ENCODE assay signal across 9 mouse cellular contexts in the genomic region with DNA sequence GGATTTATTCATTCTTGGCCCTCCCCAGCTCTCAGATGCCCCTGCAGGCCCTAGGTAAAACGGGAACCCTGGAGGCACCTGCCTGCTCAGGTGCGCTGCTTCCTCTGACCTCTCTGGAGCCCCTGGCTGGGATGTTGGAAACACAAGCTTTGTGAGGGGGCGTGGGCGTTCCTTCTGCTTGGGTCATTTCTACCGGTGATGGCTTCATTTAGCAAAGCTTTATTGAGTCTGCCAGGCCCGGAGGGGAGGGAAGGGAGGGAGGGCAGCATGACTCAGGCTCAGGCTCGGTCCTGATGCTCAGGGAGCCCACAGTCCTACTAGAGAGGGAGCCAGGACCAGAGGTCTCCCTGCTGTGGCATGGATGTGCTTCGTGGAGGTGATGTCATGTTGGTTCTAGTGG. TPM values are rescaled to one million over a fixed set of nuclear protein-coding genes. Genes with fewer than 3 reads are reported as not detected.
DNase-seq lines count a peak whose midpoint lies in the region; ATAC-seq lines count a peak whose summit lies in the region.
"Had no signal": no experiment of that assay in that cellular context is flagged by ENCODE, and none has a peak within 500 bp of the region (broad histone marks: within the 10 kb centered on the region; RNA-seq: fewer than 3 reads in every experiment).

No protein-coding gene starts in this region.

- peak overlapping the region; percentile 72; the same call in 1 of the 2 replicates for H3K4me2 ChIP-seq in heart, embryonic 14.5 days (ENCODE audit: low read length)
- H3K4me2 ChIP-seq in embryonic facial prominence, embryonic 13.5 days = peak overlapping the region; percentile 97; the same call in 1 of the 2 replicates

- no peak for ATAC-seq in heart, embryonic 14.5 days (ENCODE audit: insufficient number of reproducible peaks, insufficient read depth, low FRiP score, low read depth)
- no peak for ATAC-seq in embryonic facial prominence, embryonic 13.5 days (ENCODE audit: insufficient number of reproducible peaks, insufficient read depth, low FRiP score, low TSS enrichment, low read depth)
- no peak for ATAC-seq in granulocyte monocyte progenitor cell, adult 5-6 weeks (replicated peaks; ENCODE audit: poor library complexity, severe bottlenecking)

- H3K9me3 ChIP-seq in heart, embryonic 14.5 days (ENCODE audit: control insufficient read depth, low read length) = no peaks in the 10 kb centered on the region
- H3K9me3 ChIP-seq in embryonic facial prominence, embryonic 13.5 days = no peaks in the 10 kb centered on the region
- H3K9me3 ChIP-seq: limb, embryonic 13.5 days had no signal

- H3K27me3 ChIP-seq in heart, embryonic 14.5 days (ENCODE audit: control insufficient read depth, insufficient read depth, low read length) = peaks cover 31% of the 10 kb centered on the region
- peaks cover 66% of the 10 kb centered on the region for H3K27me3 ChIP-seq in embryonic facial prominence, embryonic 13.5 days

- no peak overlapping the region for H3K4me3 ChIP-seq in heart, embryonic 14.5 days (ENCODE audit: control insufficient read depth in 1 of 2, insufficient read depth in 1 of 2, low read depth in 1 of 2, low read length in 2 of 2)
- 0 out of 2 replicates have a peak overlapping the region, but pooled peaks have one; percentile 5 for H3K4me3 ChIP-seq in embryonic facial prominence, embryonic 13.5 days
- H3K4me3 ChIP-seq in macrophage (ENCODE audit: inconsistent target) = peak overlapping the region; percentile 67

- H3K36me3 ChIP-seq in heart, embryonic 14.5 days (ENCODE audit: control insufficient read depth, insufficient read depth, low read length) = no peaks in the 10 kb centered on the region
- H3K36me3 ChIP-seq in embryonic facial prominence, embryonic 13.5 days = no peaks in the 10 kb centered on the region
- no peaks in the 10 kb centered on the region for H3K36me3 ChIP-seq in macrophage (ENCODE audit: inconsistent target)
- H3K36me3 ChIP-seq: limb, embryonic 13.5 days had no signal

- intact Hi-C loops in heart, postnatal 14 days (cut with DNase I) = loop anchor here (5.0 kb wide), 1 partner anchor 40 kb away; a partner anchor contains a TSS

- WGBS in heart, embryonic 14.5 days = 28% methylated on average over 8 of the region's 8 CpGs
- WGBS in embryonic facial prominence, embryonic 13.5 days = 11% methylated on average over 8 of the region's 8 CpGs
- 59% methylated on average over 8 of the region's 8 CpGs for whole genome bisulfite sequencing in macrophage (ENCODE audit: missing documents)

- H3K79me2 ChIP-seq in macrophage (ENCODE audit: inconsistent target) = peaks cover 78% of the 10 kb centered on the region

- H3K4me1 ChIP-seq in heart, embryonic 14.5 days (ENCODE audit: control insufficient read depth in 2 of 2, insufficient read depth in 2 of 2, low read length in 2 of 2) = peaks cover 7 to 13% of the 10 kb centered on the region in 2 experiments
- H3K4me1 ChIP-seq in embryonic facial prominence, embryonic 13.5 days = peaks cover 26% of the 10 kb centered on the region

- no peak for DNase-seq in heart, postnatal 14 days
- DNase-seq in MN1 (ENCODE audit: low spot score) = peak; percentile 87
- DNase-seq in thymus, postnatal 10 days (ENCODE audit: low spot score in 2 of 2) = no peak
- no peak for DNase-seq in thymus, postnatal 14 days

- no peak overlapping the region for H3K27ac ChIP-seq in heart, embryonic 14.5 days (replicated peaks in 1 of 2; ENCODE audit: control insufficient read depth in 1 of 2, insufficient read depth in 1 of 2, low read depth in 2 of 2, low read length in 2 of 2)
- no peak overlapping the region for H3K27ac ChIP-seq in embryonic facial prominence, embryonic 13.5 days
- H3K27ac ChIP-seq in macrophage = peak overlapping the region; percentile 72
- H3K27ac ChIP-seq: limb, embryonic 13.5 days had no signal

- H3K9ac ChIP-seq in heart, embryonic 14.5 days (ENCODE audit: low read length) = no peak overlapping the region
- no peak overlapping the region for H3K9ac ChIP-seq in embryonic facial prominence, embryonic 13.5 days
- H3K9ac ChIP-seq: limb, embryonic 13.5 days had no signal

RNA-seq across cellular contexts. Expression of a gene that starts 0.9 kb away (rescaled TPM):
- 763 and 822 TPM in 2 replicates for polyA plus RNA-seq in heart, embryonic 14.5 days (2014; fragmentation: Nextera tagmentation; extraction: Ambion mirVana)
- 100 to 1,000 TPM; 278 to 293 TPM for total RNA-seq in heart, postnatal 14 days (2021)
- polyA plus RNA-seq in embryonic facial prominence, embryonic 13.5 days (2015; fragmentation: Nextera tagmentation; extraction: Ambion mirVana) = 1,097 and 1,210 TPM in 2 replicates
- 100 to 1,000 TPM in 24 of 26 experiments, 10 to 100 TPM in 2; 70.8 to 495 (median 240) TPM for total RNA-seq in macrophage (2018; cell fraction: chromatin; rRNA removed)
- 100 to 1,000 TPM; 413 to 862 (median 571) TPM for total RNA-seq in macrophage (2018; cell fraction: cytosol; rRNA removed)
- total RNA-seq in macrophage (2018; cell fraction: nucleus; rRNA removed) = 100 to 1,000 TPM; 139 to 883 (median 221) TPM
- 633 to 940 TPM (median 770 TPM) in 3 replicates for polyA plus RNA-seq in macrophage (2018)
- total RNA-seq in granulocyte monocyte progenitor cell, adult 5-6 weeks (2014; fragmentation: Nextera tagmentation) = 2,307 and 2,508 TPM in 2 replicates
- total RNA-seq in granulocyte monocyte progenitor cell, adult 5-6 weeks (2017) = 3,100 and 3,113 TPM in 2 replicates

RNA-seq across cellular contexts. Expression of a gene that starts 1.5 kb away (rescaled TPM):
- polyA plus RNA-seq in heart, embryonic 14.5 days (2014; fragmentation: Nextera tagmentation; extraction: Ambion mirVana) = 40.7 and 44.5 TPM in 2 replicates
- 10 to 100 TPM; 77.8 to 79.6 TPM for total RNA-seq in heart, postnatal 14 days (2021)
- 7.0 and 8.7 TPM in 2 replicates for polyA plus RNA-seq in embryonic facial prominence, embryonic 13.5 days (2015; fragmentation: Nextera tagmentation; extraction: Ambion mirVana)
- 100 to 1,000 TPM in 11 of 26 experiments, 10 to 100 TPM in 14, 1 to 10 TPM in 1; 8.5 to 192 (median 76.8) TPM for total RNA-seq in macrophage (2018; cell fraction: chromatin; rRNA removed)
- 100 to 1,000 TPM; 185 to 377 (median 258) TPM for total RNA-seq in macrophage (2018; cell fraction: cytosol; rRNA removed)
- total RNA-seq in macrophage (2018; cell fraction: nucleus; rRNA removed) = 100 to 1,000 TPM in 19 of 26 experiments, 10 to 100 TPM in 7; 29.5 to 228 (median 114) TPM
- polyA plus RNA-seq in macrophage (2018) = 139 to 428 TPM (median 314 TPM) in 3 replicates
- total RNA-seq in granulocyte monocyte progenitor cell, adult 5-6 weeks (2014; fragmentation: Nextera tagmentation) = 1.5 and 1.6 TPM in 2 replicates
- 1.6 and 4.0 TPM in 2 replicates for total RNA-seq in granulocyte monocyte progenitor cell, adult 5-6 weeks (2017)

RNA-seq across cellular contexts. Expression of a gene that starts 40.3 kb away (rescaled TPM):
- 28.0 and 30.0 TPM in 2 replicates for polyA plus RNA-seq in heart, embryonic 14.5 days (2014; fragmentation: Nextera tagmentation; extraction: Ambion mirVana)
- total RNA-seq in heart, postnatal 14 days (2021) = 10 to 100 TPM; 27.8 to 32.4 TPM
- polyA plus RNA-seq in embryonic facial prominence, embryonic 13.5 days (2015; fragmentation: Nextera tagmentation; extraction: Ambion mirVana) = 47.7 and 48.0 TPM in 2 replicates
- 10 to 100 TPM in 21 of 26 experiments, 1 to 10 TPM in 5; 4.6 to 61.0 (median 34.9) TPM for total RNA-seq in macrophage (2018; cell fraction: chromatin; rRNA removed)
- 10 to 100 TPM in 12 of 26 experiments, 1 to 10 TPM in 14; 1.2 to 15.4 (median 9.5) TPM for total RNA-seq in macrophage (2018; cell fraction: cytosol; rRNA removed)
- 10 to 100 TPM in 18 of 26 experiments, 1 to 10 TPM in 8; 4.1 to 64.7 (median 23.5) TPM for total RNA-seq in macrophage (2018; cell fraction: nucleus; rRNA removed)
- 10.5 to 14.4 TPM (median 12.8 TPM) in 3 replicates for polyA plus RNA-seq in macrophage (2018)
- 15.0 and 22.3 TPM in 2 replicates for total RNA-seq in granulocyte monocyte progenitor cell, adult 5-6 weeks (2014; fragmentation: Nextera tagmentation)
- 13.0 and 21.3 TPM in 2 replicates for total RNA-seq in granulocyte monocyte progenitor cell, adult 5-6 weeks (2017)

Comparison
In these comparisons a context has a peak if more than half of its experiments do, and no peak if none do; other contexts are left out.
1. H3K4me3 ChIP-seq: peak in embryonic facial prominence, embryonic 13.5 days (single experiment) and macrophage (single experiment); none in heart, embryonic 14.5 days (0 of 2).